Mouse (Mus musculus) testis, adult 2 months (tissue): ENCODE data around the gene Tmed10. TPM values are rescaled to one million over a fixed set of nuclear protein-coding genes. Genes with fewer than 3 reads are reported as not detected.

Experiments used
- H3K27ac ChIP-seq: fragments of 200-500 bp; 2 replicates; pipeline ENCODE4 v1.5.1; 2012; ENCODE audit warnings: low read depth, low read length; ENCODE audit not compliant: control insufficient read depth, insufficient read depth
- H3K27me3 ChIP-seq: fragments of 200-500 bp; 2 replicates; pipeline ENCODE4 v1.6.1; 2012; ENCODE audit warnings: mild to moderate bottlenecking, low read length, moderate library complexity; ENCODE audit not compliant: control insufficient read depth, insufficient read depth
- H3K36me3 ChIP-seq: fragments of 200-500 bp; 2 replicates; pipeline ENCODE4 v1.6.1; 2012; ENCODE audit warnings: mild to moderate bottlenecking, low read length; ENCODE audit not compliant: control insufficient read depth, insufficient read depth
- H3K4me1 ChIP-seq: fragments of 200-500 bp; 2 replicates; pipeline ENCODE4 v1.6.1; 2012; ENCODE audit warnings: low read length; ENCODE audit not compliant: control insufficient read depth, insufficient read depth
- H3K4me3 ChIP-seq: fragments of 200-500 bp; 2 replicates; pipeline ENCODE4 v1.5.1; 2012; ENCODE audit warnings: low read depth, mild to moderate bottlenecking, low read length, moderate library complexity, mixed read lengths; ENCODE audit not compliant: control insufficient read depth
- CTCF ChIP-seq: fragments of 200-500 bp; IDR thresholded peaks from 2 replicates; pipeline ENCODE4 v1.5.1; 2012; ENCODE audit warnings: low read depth, mild to moderate bottlenecking, inconsistent platforms, low read length, moderate library complexity; ENCODE audit not compliant: control insufficient read depth, insufficient read depth, insufficient replicate concordance
- POLR2A ChIP-seq: fragments of 200-500 bp; IDR thresholded peaks from 2 replicates; pipeline ENCODE4 v1.6.1; 2012; ENCODE audit warnings: low read depth, mild to moderate bottlenecking, inconsistent platforms, low read length, moderate library complexity; ENCODE audit not compliant: control insufficient read depth
- polyA plus RNA-seq: library from polyadenylated mRNA; depleted of rRNA; stranded (reverse); fragments of >200 nt; gene quantifications from 2 replicates; pipeline ENCODE4 v1.2.3, GENCODE M21; 2012

Gene Tmed10
- polyA plus RNA-seq, 1 experiment, result 86.0 TPM

- Histone ChIP-seq H3K27ac (no peak overlapping the region), H3K27me3 (no peaks in the 10 kb centered on the region), H3K4me1 (peaks cover 4% of the 10 kb centered on the region; the same call in 1 of the 2 replicates), H3K4me3 (peak overlapping the region; percentile 45), H3K36me3 (no peaks in the 10 kb centered on the region; the same call in none of the 2 replicates)
- TF ChIP-seq CTCF (no peak), POLR2A (no peak)
These were observed 34.7 kb downstream of the Tmed10 start for GRCm38 (mm10) chr12:85339947-85340346.

DNA sequence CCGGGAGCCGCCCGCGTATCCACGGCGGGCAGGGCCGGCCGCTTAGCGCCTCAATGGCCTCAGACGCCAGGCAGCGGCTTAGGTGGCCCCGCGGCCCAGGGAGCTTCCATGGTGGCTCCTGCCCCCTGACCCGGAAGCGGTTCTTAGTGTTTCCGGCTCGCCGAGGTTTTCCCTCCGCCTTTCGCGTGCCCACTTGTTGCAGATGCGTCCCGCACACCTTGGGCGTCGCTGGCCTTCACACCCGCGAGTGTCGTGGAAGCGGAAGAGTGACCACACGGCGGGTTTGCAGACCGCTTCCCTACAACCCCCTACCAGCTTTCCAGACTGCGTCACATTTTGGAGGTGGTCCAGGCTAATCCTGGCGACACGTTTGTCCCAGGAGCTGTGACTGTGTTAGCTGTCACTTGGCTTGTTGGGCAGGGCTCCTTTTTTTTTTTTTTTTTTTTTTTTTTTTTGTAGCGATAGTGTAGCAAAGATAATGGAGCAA, 35.4 kb downstream of the Tmed10 start, which contains the start of gene Nek9:
Gene Nek9, minus strand, starts transcription at position 120 of the 487 bp plus-strand sequence.
- Histone ChIP-seq H3K4me3 (peak within 1 kb of the TSS; percentile 95), H3K27ac (peak within 1 kb of the TSS; percentile 70), H3K36me3 (no peaks in the 10 kb centered on the region; the same call in 1 of the 2 replicates), H3K27me3 (no peaks in the 10 kb centered on the region), H3K4me1 (peaks cover 4% of the 10 kb centered on the region; the same call in 1 of the 2 replicates)
- TF ChIP-seq CTCF, result no peak
- peak; percentile 92 for TF ChIP-seq POLR2A

DNA sequence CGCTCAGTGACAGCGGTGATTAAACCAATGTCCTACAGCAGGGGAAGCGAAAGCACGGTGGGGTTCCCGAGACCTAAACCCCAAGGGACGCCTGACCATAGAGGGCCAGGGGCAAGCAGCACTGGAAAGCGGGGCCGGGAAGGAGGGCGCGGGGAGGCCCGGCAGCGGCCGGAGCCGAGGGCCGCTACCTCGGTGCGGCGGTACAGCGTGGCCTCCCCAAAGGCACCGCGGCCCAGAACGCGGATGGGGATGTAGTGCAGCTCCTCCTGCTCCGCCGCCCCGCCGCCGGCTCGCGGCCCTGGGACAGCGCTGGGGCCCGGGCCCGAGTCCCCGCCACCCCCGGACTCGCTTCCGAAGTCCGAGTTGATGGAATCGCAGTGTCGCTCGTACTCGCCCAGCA, 35.8 kb downstream of the Tmed10 start:
- no peaks in the 10 kb centered on the region for H3K27me3 ChIP-seq
- H3K4me3 ChIP-seq, result peak overlapping the region; percentile 95
- H3K36me3 ChIP-seq, result no peaks in the 10 kb centered on the region
- TF ChIP-seq POLR2A, result no peak
- TF ChIP-seq CTCF, result no peak
- H3K27ac ChIP-seq, result peak overlapping the region; percentile 70
- H3K4me1 ChIP-seq, result peaks cover 4% of the 10 kb centered on the region; the same call in 1 of the 2 replicates

DNA sequence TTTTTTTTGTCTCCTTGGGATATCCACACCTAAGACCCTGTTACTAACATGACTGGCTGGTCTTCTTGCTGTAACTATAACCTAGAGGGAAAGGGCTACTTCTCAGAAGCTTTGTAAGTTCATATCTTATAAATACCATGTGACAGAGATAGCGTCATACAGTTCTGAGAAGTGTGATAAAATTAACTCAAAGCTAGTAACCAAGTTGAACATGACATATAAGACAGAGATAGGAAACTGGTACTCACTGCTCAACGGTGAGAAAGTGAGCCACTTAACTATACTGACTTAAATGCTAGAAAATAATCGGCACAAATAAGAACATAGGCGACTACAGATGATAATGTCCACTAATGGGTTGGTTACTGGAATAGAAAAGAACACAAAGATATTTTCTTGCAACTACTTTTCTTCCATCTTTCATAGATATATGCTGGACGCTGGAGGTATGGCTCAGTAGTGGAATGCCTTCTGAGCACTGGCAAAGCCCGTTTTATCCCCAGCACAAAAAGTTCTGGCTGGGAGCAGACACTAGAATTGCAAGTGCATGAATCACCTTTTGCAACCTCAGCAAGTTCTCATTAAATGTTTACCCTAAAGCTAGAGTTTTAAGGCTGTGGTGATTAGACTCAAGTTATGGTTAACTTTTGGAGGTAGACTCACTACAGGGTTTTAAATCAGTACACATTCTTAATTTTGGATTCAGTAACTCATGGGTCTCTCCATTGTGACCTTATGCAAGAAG, 36.9 kb downstream of the Tmed10 start:
- no peak overlapping the region for H3K4me3 ChIP-seq
- H3K27ac ChIP-seq, result no peak overlapping the region
- H3K4me1 ChIP-seq, result peaks cover 4% of the 10 kb centered on the region; the same call in 1 of the 2 replicates
- no peaks in the 10 kb centered on the region for H3K27me3 ChIP-seq
- TF ChIP-seq POLR2A, result no peak
- TF ChIP-seq CTCF, result no peak
- no peaks in the 10 kb centered on the region for H3K36me3 ChIP-seq

DNA sequence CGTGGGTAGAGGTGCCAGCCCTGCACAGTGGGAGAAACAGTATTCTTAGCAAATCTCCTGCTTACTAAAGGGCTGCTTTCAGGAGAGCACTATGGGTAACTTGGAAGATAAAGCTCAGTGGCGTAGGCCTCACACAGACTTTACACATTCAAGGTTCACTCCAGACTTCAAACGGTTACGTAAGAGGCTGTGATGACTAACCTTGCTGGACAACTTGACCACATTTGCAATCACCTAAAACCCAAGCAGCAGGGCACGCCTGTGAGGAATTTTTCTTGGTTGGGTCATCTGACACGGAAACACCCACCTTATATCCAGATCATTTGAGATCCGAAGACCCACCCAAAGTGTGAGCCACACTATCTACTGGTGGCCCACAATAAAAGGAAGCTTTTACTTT, 44.5 kb downstream of the Tmed10 start:
- Histone ChIP-seq H3K4me1 (no peaks in the 10 kb centered on the region), H3K27me3 (no peaks in the 10 kb centered on the region), H3K36me3 (peaks cover 5% of the 10 kb centered on the region), H3K4me3 (no peak overlapping the region), H3K27ac (no peak overlapping the region)
- TF ChIP-seq POLR2A (no peak), CTCF (no peak)

- H3K27me3 ChIP-seq, result no peaks in the 10 kb centered on the region
- H3K4me3 ChIP-seq, result no peak overlapping the region
- H3K4me1 ChIP-seq, result no peaks in the 10 kb centered on the region
- peaks cover 3% of the 10 kb centered on the region for H3K36me3 ChIP-seq
- TF ChIP-seq CTCF (no peak), POLR2A (no peak)
- H3K27ac ChIP-seq, result no peak overlapping the region
These were observed 66.0 kb downstream of the Tmed10 start for GRCm38 (mm10) chr12:85308651-85309050.

- Histone ChIP-seq H3K36me3 (peaks cover 3% of the 10 kb centered on the region), H3K4me3 (0 out of 2 replicates have a peak overlapping the region, but pooled peaks have one; percentile 11), H3K27me3 (no peaks in the 10 kb centered on the region), H3K27ac (peak overlapping the region; percentile 44), H3K4me1 (no peaks in the 10 kb centered on the region)
- TF ChIP-seq CTCF, result peak; percentile 72; the same call in 1 of the 2 replicates
- no peak for TF ChIP-seq POLR2A
These were observed 69.3 kb downstream of the Tmed10 start for GRCm38 (mm10) chr12:85305247-85305892.
